Mouse (Mus musculus) spleen, postnatal 10 days (tissue): ENCODE results near the gene Habp2.
A peak's percentile ranks its signal among the peaks of the same experiment; 100 is the strongest.
"Not testable (repeated sequence)": the region's sequence is repeated elsewhere in the genome, so short reads cannot be mapped to it uniquely, and the experiment has no call there.

Experiments
- DNase-seq, 2 experiments: peaks; one replicate each; pipeline ENCODE4 v3.0.0; 2021 to 2022; ENCODE audit warnings: low spot score in 2 of 2

Habp2 gene

DNA sequence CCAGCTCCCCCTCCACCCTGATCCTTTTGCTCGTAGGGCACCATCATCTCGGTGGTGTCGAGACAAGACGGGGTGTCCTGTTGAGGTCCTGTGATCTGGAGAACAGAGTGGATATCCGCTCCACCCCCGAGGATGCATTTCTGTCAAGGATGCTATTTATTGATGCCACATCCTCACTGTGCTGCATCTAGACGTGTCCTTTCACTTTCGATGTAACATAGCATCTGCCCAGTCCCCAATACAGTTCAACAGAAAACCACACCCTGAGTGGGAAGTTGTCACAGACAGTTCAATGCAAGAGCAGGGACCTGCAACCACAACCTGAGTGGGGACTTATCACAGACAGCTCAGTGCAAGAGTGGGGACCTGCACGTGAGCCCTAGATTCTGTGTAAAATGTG lies 9.7 kb downstream of the Habp2 start:
- DNase-seq, result no peak

DNA sequence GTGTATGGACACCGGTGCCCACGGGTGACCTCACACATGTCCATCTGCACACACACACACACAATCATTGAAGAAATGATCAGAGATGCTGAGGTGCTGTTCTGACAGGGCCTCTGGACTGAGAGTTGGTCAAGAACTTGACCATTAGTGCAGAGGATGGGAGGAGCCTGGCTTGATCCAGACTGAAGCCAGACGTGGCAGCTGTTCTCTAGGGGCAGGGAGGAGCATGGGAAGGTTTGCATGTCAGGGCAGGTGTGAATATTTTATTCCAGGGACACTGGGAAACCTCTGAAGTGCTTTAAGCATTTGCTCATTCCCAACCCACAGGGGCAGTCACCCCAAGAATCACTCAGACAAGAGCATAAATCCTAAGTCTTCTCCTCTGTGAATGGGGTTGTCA lies 10.3 kb downstream of the Habp2 start:
- DNase-seq, result no peak

DNA sequence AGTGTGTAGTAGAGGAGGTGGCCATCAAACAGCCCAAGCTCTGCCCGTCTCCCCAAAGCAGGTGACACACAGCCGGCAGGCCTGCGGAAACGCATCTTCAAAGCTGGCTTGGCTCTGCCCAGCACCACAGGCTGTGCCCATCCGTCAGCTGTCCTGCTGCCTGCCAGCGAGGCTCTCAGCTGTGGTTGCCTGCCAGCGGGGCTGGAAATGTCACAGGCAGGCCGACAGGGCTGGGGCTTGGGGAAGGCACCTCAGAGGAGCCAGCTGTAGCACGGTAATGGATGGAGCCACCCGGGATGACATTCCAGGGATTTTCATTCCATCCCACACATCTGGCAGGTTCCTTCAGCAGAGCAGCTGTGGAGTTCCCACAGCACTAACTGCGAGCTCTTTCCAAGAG lies 13.9 kb downstream of the Habp2 start:
- no peak for DNase-seq

DNA sequence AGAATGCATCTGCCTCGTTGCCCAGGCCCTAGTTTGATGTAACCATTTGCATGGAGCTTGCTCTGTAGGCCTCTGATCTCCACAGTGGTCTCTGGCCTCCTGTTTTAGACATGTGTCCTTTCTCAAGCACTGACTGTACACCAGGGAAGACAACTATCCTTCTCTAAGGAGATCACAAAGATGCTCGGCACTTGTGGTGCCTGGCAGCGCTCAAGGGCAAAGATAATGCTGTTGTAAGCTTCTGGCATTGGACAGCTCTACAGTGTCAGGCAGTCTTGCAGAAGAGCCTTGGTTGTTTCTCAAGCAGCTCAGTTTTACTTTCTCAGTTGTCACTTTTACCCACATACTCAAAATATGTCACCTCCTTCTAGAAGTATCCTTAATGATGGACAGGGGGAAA lies 29.6 kb downstream of the Habp2 start:
- DNase-seq, result no peak

DNA sequence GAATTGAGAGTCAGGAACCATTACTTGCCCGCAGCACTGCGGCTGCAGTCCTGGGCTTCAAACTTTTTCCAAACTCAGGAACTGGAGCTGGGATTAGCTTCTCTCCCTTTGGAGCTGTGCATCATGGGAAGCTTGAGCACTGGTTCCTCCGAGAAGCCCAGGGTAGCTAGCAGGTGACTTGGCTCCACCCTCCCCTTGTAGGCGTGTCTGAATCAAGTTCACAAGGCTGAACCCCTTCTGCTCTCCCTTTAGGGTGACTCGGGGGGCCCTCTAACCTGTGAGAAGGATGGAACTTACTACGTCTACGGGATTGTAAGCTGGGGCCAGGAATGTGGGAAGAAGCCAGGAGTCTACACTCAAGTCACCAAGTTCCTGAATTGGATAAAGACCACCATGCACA lies 32.3 kb downstream of the Habp2 start:
- no peak for DNase-seq

DNA sequence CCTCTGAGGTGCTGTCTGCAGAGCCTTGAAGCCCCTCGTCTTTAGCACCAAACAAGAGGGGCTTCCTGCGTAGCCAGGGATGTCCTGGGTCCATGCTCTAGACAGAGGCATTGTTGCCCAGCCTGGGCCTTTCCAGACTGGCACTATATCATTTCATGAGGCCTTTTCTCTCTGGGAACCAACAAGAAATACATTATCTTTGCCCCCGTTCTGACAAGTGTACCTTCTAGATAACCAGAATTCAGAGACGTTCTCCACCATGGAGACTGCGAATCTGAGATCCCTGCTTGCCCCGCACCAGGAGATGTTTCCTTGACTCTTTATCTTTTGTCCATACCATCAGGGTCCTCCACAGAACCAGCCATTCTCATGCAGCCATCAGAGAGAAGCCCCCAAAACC lies 32.7 kb downstream of the Habp2 start:
- DNase-seq, result no peak

DNA sequence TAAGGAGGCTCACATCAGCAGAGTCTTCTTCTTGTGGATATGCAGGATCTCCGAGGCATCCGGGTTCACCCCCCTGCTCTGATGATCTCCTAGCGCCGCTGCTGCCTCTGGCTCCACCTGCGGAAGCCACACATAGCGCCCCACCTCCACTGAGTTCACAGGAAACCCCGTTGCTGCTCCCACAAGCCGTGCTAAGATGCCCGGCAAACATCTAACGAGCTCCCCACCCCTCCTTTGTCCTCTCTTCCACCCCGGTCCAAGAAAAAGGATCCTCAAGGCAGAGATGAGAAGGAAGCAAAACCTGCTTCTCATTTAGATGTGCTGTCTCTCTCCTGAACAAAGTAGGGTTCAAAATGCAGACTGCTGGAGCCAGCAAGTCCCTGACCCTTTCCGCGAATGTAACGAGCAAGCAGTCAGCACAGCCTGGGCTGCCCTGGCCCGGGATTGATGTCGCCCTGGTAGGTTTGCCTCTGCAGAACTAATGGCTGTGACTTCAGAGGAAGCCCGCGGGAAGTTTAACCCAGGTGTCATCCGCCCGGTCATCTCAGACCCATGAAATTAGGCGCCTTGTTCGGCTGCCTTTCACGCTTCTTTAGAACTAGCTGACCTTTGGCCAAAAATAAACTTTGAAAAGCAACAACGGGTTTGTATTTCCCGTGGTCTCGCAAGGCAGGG lies 33.4 kb downstream of the Habp2 start:
- DNase-seq, result peak; percentile 12 to 58

DNA sequence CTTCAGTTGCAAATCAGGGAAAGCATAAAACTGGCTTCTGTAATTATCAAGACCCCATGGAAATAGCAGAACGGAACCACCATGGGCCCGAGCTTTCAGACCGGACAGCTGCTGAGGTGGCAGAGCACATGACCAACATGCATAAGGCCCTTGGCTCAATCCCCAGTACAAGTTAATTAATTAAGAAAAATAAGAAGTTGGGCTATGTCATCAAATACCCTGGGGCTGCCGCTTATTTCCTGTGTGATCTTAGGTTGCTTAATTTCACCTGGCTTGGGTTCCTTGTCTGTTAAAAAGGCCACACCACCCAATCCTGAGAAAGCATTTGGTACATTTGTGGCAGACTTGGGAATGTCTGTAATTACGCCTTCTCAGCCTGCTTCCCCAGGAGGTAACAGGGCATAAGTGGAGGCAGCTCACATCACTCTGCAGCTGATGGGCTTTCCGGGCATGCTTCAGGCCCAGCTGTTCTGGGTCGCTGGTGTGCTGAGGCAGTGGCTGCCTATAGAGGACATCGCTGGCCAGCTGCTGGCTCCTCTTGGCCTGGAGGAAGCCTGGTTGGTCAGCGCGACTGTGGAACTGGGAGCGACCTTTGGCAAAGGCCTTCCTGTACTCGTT lies 34.5 kb downstream of the Habp2 start:
- no peak for DNase-seq

DNA sequence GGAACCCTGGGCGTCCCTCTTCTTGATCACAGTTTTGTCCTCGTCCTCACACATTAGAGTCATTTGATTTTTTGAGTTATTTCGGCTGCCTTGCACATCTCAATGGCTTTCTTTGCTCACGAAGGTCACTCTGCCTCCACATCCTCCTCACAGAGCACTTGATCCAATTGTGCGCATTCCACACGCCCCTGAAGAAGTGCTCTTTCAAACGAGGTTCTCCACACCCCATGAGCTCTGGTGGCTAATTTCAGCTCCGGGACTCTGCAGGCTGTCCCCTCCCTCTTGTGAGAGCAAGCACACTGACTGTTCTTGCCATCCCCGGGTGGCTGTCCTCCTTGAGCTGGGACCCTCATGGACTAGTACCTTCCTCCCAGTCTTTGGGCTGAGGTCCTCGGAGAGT lies 38.7 kb downstream of the Habp2 start:
- DNase-seq, result no peak

DNA sequence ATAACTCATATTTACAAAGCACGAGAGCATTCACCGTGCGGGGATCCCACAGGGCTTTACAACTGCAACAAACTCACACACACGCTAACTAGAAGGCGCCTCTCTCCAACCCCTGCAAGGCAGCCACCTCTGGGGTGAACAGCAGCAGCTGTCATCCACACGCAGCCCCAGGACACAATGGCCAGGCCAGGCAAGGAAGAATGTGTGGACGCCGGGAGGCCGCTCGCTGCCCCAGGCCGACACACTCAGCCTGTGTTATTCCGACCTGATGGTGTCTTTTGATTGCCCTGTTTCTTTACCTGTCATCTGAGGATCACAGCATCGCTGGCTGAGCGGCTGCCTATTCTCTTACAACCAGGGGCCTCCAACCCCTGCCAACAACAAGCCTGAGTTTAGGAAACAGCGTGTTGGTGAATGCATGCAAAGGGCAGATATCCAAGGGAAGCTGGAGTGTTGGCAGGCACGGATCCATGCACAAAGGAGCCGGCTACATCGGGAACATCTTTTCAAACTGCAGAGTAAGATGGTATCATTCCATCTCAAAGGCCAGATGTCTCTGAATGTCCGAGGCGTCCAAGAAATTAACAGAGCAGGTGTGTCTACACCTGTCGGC lies 39.4 kb downstream of the Habp2 start:
- DNase-seq, result no peak

DNA sequence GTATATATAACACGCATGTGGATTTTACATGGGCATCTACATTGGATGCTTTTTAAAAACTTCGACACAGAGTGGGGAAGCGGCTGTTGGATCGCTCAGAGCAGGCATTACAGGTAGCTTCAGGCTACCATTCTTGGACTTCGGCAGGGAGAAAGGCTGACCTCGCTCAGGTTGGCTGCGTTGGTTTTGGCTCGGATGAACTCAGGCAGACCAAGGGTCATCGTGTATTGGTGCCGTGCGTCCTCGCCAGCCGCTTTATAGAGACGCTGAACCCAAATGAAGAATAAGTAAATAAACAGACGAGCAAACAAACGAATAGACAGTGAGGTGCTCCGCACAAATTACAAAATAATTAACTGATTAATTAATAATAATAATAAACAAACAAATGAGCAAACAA lies 49.4 kb downstream of the Habp2 start:
- no peak for DNase-seq

DNA sequence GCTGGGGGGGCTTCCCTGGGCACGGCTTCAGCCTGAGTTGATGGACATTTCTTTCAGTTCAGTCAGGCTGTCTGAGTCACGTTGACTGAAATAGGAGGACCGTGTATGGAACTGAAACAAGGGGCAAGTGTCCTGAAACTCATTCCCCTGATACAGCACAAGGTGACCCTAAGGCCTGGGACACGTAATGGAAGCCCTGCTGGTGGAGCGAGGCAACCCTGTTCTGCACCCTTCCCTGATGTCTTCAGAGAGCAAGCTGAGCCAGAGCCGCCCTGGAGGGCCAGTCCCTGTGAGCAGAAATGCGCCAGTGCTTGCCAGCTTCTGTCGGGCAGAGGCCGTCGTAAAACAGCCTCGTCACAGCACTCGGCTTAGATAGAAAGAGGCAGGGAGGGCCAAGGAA lies 49.9 kb downstream of the Habp2 start:
- DNase-seq, result no peak

DNA sequence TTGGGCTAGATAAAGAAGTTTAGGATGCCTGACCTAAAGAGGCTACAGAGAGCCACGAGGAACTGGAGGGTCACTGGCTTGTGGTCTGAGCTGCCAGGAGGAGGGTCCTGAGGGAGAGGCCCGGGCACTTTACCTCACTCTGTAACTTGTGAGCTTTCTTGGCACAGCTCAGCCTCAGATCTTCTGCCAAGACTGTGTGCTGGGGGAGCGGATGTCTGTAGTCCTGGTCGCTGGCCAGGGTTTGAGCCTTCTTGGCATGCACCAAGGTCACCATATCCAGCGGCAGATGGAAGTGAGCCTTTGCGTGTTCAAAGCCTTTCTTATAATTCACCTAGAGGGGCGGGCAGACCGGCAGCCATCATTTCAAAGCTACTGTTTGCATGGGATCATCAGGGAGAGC lies 55.1 kb downstream of the Habp2 start:
- DNase-seq, result no peak

DNA sequence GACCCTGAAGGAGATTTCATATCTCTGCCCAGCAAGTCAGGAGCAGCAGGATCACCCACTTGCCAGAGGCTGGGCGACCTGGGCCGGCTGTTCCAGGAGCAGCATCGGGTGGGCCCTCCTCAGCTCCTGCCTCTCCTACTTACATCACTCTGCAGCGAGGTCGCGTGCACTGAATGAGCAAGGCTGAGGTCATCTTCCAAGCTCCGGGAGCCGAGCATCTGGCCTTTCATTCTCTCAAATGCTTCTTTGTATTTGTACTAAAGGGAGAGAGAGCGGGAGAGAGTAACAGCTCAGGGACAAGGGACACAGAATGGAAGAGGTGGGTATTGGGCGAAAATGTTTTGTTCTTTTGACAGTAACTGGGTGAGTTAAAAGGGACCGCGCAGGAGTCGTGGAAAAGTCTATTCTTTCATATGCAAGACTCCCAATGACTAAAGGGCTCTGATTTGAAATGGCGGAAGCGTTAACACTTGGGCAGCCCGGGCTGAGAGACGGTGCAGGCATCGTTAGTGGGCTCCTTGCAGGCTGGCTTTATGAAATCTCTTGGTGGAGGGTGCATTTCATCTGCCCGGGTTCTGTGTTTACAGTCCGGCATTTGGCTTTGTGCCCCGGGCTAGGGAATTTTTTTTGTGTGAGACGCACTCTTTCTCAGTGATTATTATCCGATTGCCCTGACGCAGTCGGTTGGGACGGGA lies 57.1 kb downstream of the Habp2 start:
- DNase-seq, result no peak

DNA sequence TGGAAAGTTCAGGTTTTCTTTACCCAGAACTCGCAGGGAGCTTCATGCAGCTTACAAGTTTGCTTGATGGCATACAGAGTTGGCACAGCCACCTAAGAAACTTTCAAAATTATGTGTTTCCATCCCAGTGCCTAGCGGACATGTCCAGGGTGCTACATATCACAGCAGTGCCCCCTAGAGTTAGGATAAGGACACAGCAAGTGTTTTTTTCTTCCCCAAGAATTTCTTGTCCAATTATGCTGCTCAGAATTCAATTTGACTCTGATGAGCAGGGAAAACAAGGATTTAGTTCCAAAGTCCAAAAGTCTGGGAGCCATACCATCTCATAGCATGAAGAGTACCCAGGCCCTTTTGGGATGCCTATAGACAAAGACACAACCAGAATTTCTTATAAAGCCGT lies 59.1 kb downstream of the Habp2 start:
- no peak for DNase-seq

DNA sequence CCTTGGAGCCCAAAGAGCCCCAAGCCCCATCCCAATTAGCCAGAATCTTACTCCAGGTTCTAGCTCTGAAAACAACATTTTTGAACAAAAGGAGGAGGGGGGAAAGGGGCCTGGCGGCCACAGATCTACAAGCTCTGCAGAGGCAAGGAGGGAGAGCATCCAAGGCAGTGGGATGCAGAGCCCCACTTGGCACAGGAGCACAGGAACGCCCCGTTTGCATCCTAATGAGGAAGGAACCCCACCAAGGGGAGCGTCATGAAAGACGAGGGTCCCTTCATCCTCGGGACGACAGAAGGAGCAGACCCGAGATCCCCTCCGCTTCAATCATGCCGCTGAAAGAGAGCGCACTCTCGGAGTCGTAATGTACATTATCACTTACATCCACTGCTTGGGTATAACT lies 59.8 kb downstream of the Habp2 start:
- DNase-seq, result no peak

DNA sequence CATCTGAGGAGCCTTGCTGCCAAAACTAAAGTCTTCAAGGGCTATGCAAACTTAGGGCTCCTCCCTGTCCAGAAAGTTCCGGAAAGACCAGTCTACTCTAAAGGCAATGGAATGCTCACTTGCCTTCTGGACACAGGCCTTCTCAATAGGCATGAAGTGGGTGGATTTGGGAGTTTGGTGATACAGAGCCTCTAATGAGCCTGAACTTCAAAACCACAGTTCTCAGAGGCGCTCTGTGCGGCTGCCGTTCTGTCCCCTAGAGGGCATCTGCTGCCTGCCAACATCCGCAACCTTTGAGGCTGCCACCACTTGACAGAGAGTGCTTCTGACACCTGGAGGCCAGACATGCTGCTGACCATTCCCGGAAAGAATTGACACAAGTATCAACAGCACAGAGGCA lies 62.4 kb downstream of the Habp2 start:
- DNase-seq, result peak in 1 of 2 experiments; percentile 45

DNA sequence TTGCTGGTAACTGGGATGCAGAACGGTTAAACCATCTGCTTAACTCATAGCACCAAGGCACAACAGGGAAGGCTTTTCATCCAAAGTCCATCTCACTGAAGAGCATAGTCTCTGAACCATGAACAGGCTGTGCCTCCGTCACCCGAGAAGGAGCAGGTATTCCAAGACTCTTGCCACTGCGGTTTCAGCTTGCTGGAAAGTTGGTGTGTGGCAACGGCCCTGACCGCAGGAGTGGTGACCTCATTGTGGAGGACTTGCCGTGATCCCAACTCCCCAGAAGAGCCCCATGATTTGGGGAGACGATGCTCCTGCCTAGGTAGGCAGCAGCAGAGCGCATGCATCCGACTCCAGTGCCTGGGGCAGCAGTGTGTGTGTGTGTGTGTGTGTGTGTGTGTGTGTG lies 66.8 kb downstream of the Habp2 start:
- DNase-seq, result no peak

DNA sequence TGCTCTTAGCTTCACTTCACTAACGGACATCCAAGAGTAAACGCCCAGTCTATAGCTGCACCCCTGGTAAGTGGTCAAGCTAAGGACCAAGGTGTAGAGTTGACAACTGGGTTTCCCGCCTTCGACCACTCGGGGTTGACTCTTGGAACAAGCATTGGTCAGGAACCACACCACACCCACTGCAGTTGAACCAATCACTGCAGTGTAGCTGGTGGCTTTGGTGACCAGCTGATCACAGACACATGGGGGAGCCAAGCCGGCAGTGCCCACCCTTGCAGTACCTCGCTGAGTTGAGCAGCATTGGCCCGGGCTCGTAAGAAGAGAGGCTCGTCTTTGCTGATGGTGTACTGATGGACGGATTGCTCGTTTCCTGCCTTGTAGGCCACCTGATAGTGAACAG lies 68.3 kb downstream of the Habp2 start:
- no peak for DNase-seq

DNA sequence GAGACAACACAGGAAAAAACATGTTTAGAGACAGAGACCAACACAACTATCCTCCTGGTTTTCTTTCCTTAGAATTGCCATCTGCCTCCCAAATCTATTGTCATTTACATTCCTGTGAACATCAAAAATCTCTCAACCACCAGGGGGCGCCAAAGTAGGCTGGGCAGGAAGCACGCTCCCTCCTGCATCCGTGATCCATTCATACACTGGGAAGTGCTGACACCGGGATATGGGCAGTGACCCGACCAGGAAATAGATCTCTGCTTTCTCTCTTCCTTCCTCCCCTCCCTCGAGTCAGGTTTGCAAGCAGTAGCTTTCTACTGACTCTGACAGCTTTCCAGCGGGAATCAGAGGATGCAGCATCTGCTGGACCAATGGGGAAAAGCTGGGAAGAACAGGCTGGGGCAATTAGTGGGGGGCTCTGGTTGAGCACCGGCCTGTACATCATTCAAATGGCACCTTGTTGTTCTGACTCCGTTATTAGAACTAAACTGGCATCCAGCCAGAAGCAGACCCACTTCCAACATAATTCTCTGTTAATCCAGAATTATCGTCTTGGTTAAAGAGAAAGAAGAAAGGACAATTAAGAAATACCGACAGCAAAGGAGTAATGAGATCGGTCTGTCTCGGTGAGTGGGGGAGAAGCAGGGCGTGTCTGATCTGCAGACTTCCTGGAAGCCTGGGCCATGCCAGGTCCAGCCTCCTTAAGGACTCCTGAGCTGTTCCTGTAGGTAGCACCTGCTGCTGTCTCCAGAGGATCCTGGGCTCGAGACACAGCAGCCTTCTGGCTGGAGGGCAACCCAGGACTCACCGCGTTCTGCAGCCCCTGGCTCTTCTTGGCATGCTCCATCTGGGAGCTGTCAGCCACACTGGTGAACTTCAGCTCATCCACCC lies 69.8 kb downstream of the Habp2 start:
- peak; percentile 74 to 85 for DNase-seq

DNA sequence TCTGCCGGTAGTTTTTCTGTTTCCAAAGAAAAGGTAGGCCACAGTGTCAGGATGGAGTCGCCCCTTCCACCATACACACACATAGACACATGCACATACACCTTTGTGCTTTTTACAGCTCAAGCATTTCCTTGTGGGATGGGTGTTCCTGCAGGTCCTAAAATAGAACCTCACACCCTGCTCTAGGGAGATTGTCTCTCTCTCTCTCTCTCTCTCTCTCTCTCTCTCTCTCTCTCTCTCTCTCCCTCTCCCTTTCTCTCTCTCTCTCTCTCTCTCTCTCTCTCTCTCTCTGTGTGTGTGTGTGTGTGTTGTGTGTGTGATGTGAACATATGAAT lies 70.4 kb downstream of the Habp2 start:
- not testable (repeated sequence) for DNase-seq

DNA sequence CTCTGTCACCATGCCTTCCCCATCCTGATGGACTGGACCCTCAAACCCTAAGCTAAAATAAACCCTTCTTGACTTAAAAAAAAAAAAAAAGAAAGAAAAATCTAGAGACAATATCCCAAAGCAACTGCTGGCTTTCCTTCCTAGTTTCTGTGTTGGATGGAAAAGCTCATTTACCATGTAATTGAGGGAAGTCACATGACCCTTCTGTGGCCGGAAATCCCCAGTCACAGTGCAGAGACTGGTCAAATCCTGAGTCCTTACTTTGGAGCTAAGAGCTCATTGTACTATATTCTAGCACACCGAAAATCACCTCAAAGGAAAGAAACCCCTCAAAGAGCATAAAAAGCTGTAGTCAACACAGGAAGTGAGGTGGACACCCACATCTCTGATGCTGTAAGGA lies 72.0 kb downstream of the Habp2 start:
- DNase-seq, result no peak
